Mouse (Mus musculus): ENCODE data around the gene Xrn1.
"Not testable (repeated sequence)": the region's sequence is repeated elsewhere in the genome, so short reads cannot be mapped to it uniquely, and the experiment has no call there.

The Xrn1 gene

GRCm38 (mm10) chr9:96054878-96055277 lies 100.3 kb downstream of the Xrn1 start:
- DNase-seq: no peak

DNA sequence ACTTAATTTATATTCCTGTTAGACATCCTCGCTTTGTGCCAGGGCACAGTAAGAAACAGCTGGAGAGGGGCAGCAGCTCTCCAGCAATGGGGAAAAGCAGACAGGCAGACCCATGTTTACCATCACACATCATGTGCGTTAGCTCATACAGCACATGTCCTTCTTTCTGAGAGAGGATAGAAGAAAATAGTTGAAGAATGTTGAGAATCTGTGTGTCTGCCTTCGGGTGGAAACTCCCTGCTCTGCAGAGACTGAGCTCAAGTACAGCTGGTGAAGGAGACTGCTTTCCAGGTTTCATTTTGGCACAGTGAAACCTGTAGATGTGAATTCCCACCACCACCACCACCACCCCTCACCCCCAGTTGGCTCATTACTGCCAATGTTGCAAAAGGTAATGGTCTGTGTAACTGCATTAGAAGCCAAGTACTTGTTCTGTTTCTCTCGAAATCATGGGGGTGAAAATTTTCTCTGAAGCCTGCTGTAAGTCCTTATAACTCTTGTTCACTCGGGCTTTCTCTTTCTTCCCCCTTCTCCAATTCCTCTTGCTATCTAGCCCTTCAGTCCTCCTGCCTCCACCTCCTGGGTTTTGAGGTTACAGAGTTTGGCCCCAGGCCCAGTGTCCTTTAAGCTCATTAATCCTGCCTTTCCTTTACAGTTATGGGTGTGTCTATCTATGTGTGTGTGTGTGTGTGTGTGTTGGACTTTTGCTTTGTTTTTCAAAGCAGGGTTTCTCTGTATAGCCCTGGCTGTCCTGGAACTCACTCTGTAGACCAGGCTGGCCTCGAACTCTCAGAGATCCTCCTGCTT lies 102.1 kb downstream of the Xrn1 start:
- DNase-seq: peak; percentile 23 to 28

- DNase-seq: peak in 1 of 2 experiments; percentile 16
These were observed 108.7 kb downstream of the Xrn1 start for GRCm38 (mm10) chr9:96063083-96063802.

DNA sequence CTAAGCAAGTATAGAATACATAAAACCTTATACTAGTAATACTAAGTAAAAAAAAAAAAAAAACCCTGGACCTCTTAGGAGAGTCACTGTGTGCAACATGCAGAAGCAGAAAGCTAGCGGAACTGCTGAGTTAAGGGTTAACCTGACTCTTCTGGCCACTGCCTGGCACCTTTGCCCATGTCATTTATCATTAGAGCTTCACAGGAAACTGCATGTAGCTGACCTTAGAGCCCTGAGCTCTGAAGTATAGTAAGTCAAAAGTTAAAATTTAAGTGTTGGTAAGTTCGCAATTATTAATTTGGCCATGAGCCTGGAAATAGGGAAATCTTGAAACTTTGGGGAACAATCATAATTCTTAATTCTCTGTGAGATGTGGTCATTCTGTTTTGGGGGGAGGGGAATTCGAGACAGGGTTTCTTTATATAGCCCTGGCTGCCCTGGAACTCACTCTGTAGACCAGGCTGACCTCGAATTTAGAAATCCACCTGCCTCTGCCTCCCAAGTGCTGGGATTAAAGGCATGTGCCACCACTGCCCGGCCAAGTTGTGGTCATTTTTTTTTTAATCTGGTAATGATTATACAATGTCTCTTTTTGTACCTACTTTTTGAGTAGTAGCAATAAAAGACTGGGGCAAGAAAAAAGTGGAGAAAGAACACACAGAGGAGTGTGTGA lies 109.4 kb downstream of the Xrn1 start:
- DNase-seq: peak; percentile 75 to 85

DNA sequence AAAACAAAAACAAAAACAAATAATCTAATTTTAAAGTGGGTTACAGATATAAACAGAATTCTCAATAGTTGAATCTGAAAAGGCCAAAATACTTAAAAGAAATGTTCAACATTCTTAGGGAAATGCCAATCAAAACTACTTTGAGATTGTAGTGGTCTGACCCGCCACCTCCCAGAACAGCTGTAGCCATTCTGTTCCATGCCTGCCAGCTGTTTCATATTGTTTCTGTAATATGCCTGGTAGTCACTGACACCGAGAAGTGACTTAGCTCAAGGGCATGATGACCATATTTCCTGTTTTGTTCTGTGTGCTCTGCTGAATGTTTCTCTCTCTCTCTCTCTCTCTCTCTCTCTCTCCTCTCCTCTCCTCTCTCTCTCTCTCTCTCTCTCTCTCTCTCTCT lies 112.9 kb downstream of the Xrn1 start:
- no peak for DNase-seq

- no peak for DNase-seq
These were observed 124.3 kb downstream of the Xrn1 start for GRCm38 (mm10) chr9:96078752-96079315.

GRCm38 (mm10) chr9:96085293-96085692 lies 130.7 kb downstream of the Xrn1 start:
- no peak for DNase-seq

GRCm38 (mm10) chr9:96087671-96088070 lies 133.1 kb downstream of the Xrn1 start:
- peak; percentile 22 to 55 for DNase-seq

GRCm38 (mm10) chr9:96088456-96088855 lies 133.9 kb downstream of the Xrn1 start:
- not testable (repeated sequence) for DNase-seq

DNA sequence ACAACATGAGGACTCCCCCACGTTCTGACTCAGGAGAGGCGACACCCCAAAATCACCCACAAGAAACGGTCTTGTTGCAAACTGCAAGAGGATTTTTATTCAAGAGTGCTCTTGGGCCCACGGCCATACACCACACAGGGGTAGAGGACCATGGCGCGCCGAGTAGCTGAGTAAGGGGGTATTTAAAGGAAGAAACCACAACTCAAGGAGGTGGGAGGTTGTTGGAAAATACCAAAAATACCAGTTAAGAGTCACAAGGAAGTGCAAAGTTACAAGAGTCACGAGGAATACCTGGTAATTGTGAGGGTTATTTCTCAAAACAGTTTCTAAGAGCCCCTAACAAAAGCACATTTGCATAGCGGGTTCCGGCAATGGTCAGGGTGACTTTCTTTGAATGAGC lies 138.1 kb downstream of the Xrn1 start:
- DNase-seq: not testable (repeated sequence)

GRCm38 (mm10) chr9:96093221-96093620 lies 138.7 kb downstream of the Xrn1 start:
- DNase-seq: peak; percentile 30 to 37

- peak; percentile 69 to 78 for DNase-seq
These were observed 139.8 kb downstream of the Xrn1 start for GRCm38 (mm10) chr9:96094341-96094740.

GRCm38 (mm10) chr9:96095192-96095591 lies 140.6 kb downstream of the Xrn1 start:
- no peak for DNase-seq

- DNase-seq: no peak
These were observed 148.3 kb downstream of the Xrn1 start for GRCm38 (mm10) chr9:96102846-96103245.

All from kidney, adult 8-10 months (tissue).